Mouse (Mus musculus) neural tube, embryonic 14.5 days (tissue): ENCODE measurements around the gene Aanat. TPM values are rescaled to one million over a fixed set of nuclear protein-coding genes. Genes with fewer than 3 reads are reported as not detected.
"Not testable (repeated sequence)": the region's sequence is repeated elsewhere in the genome, so short reads cannot be mapped to it uniquely, and the experiment has no call there.

Experiments used
- ATAC-seq: fragments of 200-750 bp; cut with Nextera tagmentation; 2 replicates; pipeline ENCODE4 v1.8.0; 2017; ENCODE audit warnings: low read depth, mild to moderate bottlenecking, moderate TSS enrichment, moderate library complexity
- H3K27ac ChIP-seq: fragments of 300-500 bp; sonication (generic); 2 replicates; pipeline ENCODE4 v1.5.1; 2014; ENCODE audit warnings: low read depth, mild to moderate bottlenecking, control low read depth, low read length, moderate library complexity, mixed read lengths
- H3K27me3 ChIP-seq: fragments of 300-500 bp; sonication (generic); 2 replicates; pipeline ENCODE4 v1.6.1; 2014; ENCODE audit warnings: low read length; ENCODE audit not compliant: control insufficient read depth, insufficient read depth
- H3K36me3 ChIP-seq: fragments of 300-500 bp; sonication (generic); 2 replicates; pipeline ENCODE4 v1.6.1; 2014; ENCODE audit warnings: low read length, mixed read lengths; ENCODE audit not compliant: control insufficient read depth, insufficient read depth
- H3K4me1 ChIP-seq: fragments of 300-500 bp; sonication (generic); 2 replicates; pipeline ENCODE4 v1.6.1; 2014; ENCODE audit warnings: low read length; ENCODE audit not compliant: control insufficient read depth, insufficient read depth
- H3K4me2 ChIP-seq: fragments of 300-500 bp; sonication (generic); 2 replicates; pipeline ENCODE4 v1.6.1; 2014; ENCODE audit warnings: mild to moderate bottlenecking, low read depth, low read length, control low read depth
- H3K4me3 ChIP-seq: fragments of 300-500 bp; sonication (generic); 2 replicates; pipeline ENCODE4 v1.5.1; 2014; ENCODE audit warnings: low read depth, low read length, control low read depth, mixed read lengths
- H3K9ac ChIP-seq: fragments of 300-500 bp; sonication (generic); replicated peaks from 2 replicates; pipeline ENCODE4 v1.6.1; 2014; ENCODE audit warnings: low read depth, mild to moderate bottlenecking, control low read depth, low read length, mixed read lengths
- H3K9me3 ChIP-seq: fragments of 300-500 bp; sonication (generic); 2 replicates; pipeline ENCODE4 v1.6.1; 2016; ENCODE audit warnings: low read length; ENCODE audit not compliant: control insufficient read depth
- WGBS: fragments of 180-500 bp; shearing (Covaris S2); extraction: QIAGEN DNeasy Blood & Tissue Kit; methylation state at CpG from one replicate; pipeline ENCODE4 v1.1.7; 2014; 5-methylcytosine and 5-hydroxymethylcytosine counted together
- polyA plus RNA-seq: library from polyadenylated mRNA; unstranded; fragments of >200 nt; fragmentation: Nextera tagmentation; extraction: Ambion mirVana; gene quantifications from 2 replicates; pipeline ENCODE4 v1.2.1, GENCODE M21; 2014

Gene Aanat
- polyA plus RNA-seq, 1 experiment from 2014 or later = 0.40 TPM

GRCm38 (mm10) chr11:116609965-116610630 lies 23.9 kb downstream of the Aanat start:
- 84% methylated on average over 15 of the region's 15 CpGs for WGBS
- H3K27me3 ChIP-seq = no peaks in the 10 kb centered on the region
- no peak overlapping the region for H3K4me2 ChIP-seq
- ATAC-seq = no peak
- no peak overlapping the region for H3K27ac ChIP-seq
- no peaks in the 10 kb centered on the region for H3K4me1 ChIP-seq
- H3K9me3 ChIP-seq = no peaks in the 10 kb centered on the region
- no peak overlapping the region for H3K4me3 ChIP-seq
- no peaks in the 10 kb centered on the region for H3K36me3 ChIP-seq
- no peak overlapping the region for H3K9ac ChIP-seq

- not testable (repeated sequence) for H3K4me3 ChIP-seq, H3K9ac ChIP-seq, H3K4me1 ChIP-seq, H3K9me3 ChIP-seq, H3K27me3 ChIP-seq, ATAC-seq, H3K4me2 ChIP-seq, H3K27ac ChIP-seq, H3K36me3 ChIP-seq
- WGBS = 85% methylated on average over 9 of the region's 9 CpGs
Observed at GRCm38 (mm10) chr11:116611168-116611567, 24.9 kb downstream of the Aanat start.

- whole genome bisulfite sequencing = 95% methylated on average over 9 of the region's 9 CpGs
Observed at GRCm38 (mm10) chr11:116611883-116612282, 25.7 kb downstream of the Aanat start.

DNA sequence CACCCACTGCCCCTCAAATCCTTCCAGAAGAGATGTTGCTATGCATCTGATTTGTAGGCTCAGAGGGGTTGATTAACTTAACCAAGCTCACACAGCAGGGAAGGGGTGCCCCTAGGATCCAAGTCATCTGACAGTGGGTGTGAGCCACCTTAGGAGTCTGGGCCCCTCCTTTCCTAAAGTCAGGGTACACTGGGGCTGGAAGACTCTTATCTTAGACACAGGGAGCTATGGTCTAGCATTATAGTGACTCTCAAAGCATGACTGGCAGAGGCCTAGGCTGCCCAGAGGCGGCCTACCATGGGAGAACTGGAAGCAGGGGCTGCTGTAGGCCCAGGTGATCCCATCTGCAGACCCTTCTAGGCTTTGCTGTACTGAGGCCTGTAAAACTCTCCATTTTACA lies 26.3 kb downstream of the Aanat start:
- Histone ChIP-seq H3K4me1 (no peaks in the 10 kb centered on the region), H3K9ac (no peak overlapping the region), H3K36me3 (no peaks in the 10 kb centered on the region), H3K9me3 (no peaks in the 10 kb centered on the region), H3K4me3 (no peak overlapping the region), H3K27me3 (no peaks in the 10 kb centered on the region), H3K4me2 (no peak overlapping the region), H3K27ac (no peak overlapping the region)
- ATAC-seq = no peak
- WGBS = 94% methylated on average over 1 of the region's 1 CpGs

More at GRCm38 (mm10) chr11:116611883-116612282, 25.7 kb downstream of the Aanat start:
- no peak overlapping the region for H3K4me3 ChIP-seq
- H3K9me3 ChIP-seq = no peaks in the 10 kb centered on the region
- no peak overlapping the region for H3K4me2 ChIP-seq
- H3K27me3 ChIP-seq = no peaks in the 10 kb centered on the region
- no peak for ATAC-seq
- no peak overlapping the region for H3K27ac ChIP-seq
- no peaks in the 10 kb centered on the region for H3K36me3 ChIP-seq
- no peak overlapping the region for H3K9ac ChIP-seq
- H3K4me1 ChIP-seq = no peaks in the 10 kb centered on the region

- Histone ChIP-seq H3K27ac (no peak overlapping the region), H3K9ac (no peak overlapping the region), H3K4me3 (no peak overlapping the region), H3K4me1 (no peaks in the 10 kb centered on the region), H3K4me2 (no peak overlapping the region), H3K9me3 (no peaks in the 10 kb centered on the region), H3K27me3 (no peaks in the 10 kb centered on the region), H3K36me3 (no peaks in the 10 kb centered on the region)
- ATAC-seq = no peak
- 96% methylated on average over 6 of the region's 6 CpGs for WGBS
Observed at GRCm38 (mm10) chr11:116613234-116613633, 27.0 kb downstream of the Aanat start.

GRCm38 (mm10) chr11:116615735-116616437 lies 29.7 kb downstream of the Aanat start:
- no peaks in the 10 kb centered on the region for H3K36me3 ChIP-seq
- no peak overlapping the region for H3K4me2 ChIP-seq
- no peaks in the 10 kb centered on the region for H3K27me3 ChIP-seq
- no peaks in the 10 kb centered on the region for H3K9me3 ChIP-seq
- no peak overlapping the region for H3K27ac ChIP-seq
- H3K9ac ChIP-seq = no peak overlapping the region
- H3K4me1 ChIP-seq = peaks cover 17% of the 10 kb centered on the region
- no peak for ATAC-seq
- H3K4me3 ChIP-seq = no peak overlapping the region
- WGBS = 61% methylated on average over 15 of the region's 15 CpGs

GRCm38 (mm10) chr11:116616438-116617118 lies 30.3 kb downstream of the Aanat start:
- no peaks in the 10 kb centered on the region for H3K27me3 ChIP-seq
- H3K9me3 ChIP-seq = no peaks in the 10 kb centered on the region
- H3K4me3 ChIP-seq = no peak overlapping the region
- ATAC-seq = no peak
- no peak overlapping the region for H3K4me2 ChIP-seq
- H3K36me3 ChIP-seq = no peaks in the 10 kb centered on the region
- no peak overlapping the region for H3K27ac ChIP-seq
- WGBS = 76% methylated on average over 10 of the region's 10 CpGs
- H3K4me1 ChIP-seq = peaks cover 21% of the 10 kb centered on the region
- H3K9ac ChIP-seq = no peak overlapping the region

GRCm38 (mm10) chr11:116617641-116618040 lies 31.4 kb downstream of the Aanat start:
- Histone ChIP-seq H3K36me3 (no peaks in the 10 kb centered on the region), H3K4me3 (no peak overlapping the region), H3K4me1 (peaks cover 21% of the 10 kb centered on the region), H3K4me2 (no peak overlapping the region), H3K27ac (no peak overlapping the region), H3K27me3 (no peaks in the 10 kb centered on the region), H3K9me3 (no peaks in the 10 kb centered on the region), H3K9ac (no peak overlapping the region)
- no peak for ATAC-seq
- WGBS = 90% methylated on average over 7 of the region's 7 CpGs

DNA sequence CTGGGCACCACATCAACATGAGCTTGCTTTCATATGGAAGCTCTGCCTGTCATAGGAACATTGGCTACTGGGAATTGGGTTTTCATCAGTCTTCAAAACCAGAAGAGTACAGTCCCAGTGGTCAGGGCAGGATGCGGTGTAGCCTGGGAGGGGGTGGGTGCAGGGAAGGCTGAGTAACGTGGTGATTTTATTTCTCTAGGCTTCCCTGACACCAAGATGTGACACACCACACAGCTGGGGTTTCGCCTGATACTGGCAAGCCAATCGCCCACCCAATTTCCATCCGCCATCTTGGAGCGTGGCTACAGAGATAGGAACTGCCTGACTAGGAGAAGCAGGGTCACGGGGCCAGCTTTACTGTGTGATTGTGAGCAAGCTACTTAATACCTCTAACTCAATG lies 32.4 kb downstream of the Aanat start:
- Histone ChIP-seq H3K36me3 (no peaks in the 10 kb centered on the region), H3K4me3 (no peak overlapping the region), H3K27ac (no peak overlapping the region), H3K9me3 (no peaks in the 10 kb centered on the region), H3K9ac (no peak overlapping the region), H3K27me3 (peaks cover 6% of the 10 kb centered on the region; the same call in 1 of the 2 replicates), H3K4me1 (peaks cover 23% of the 10 kb centered on the region), H3K4me2 (no peak overlapping the region)
- WGBS = 88% methylated on average over 7 of the region's 7 CpGs
- no peak for ATAC-seq
